Mouse (Mus musculus) c-Kit-positive CD71-positive TER-119-positive erythroid progenitor cells, embryonic 14.5 days (primary cell): ENCODE measurements around the gene Ubap1.

Experiments
- DNase-seq: peaks from one replicate; pipeline ENCODE4 v3.0.0-alpha.2; 2013; ENCODE audit warnings: low spot score

Gene Ubap1

GRCm38 (mm10) chr4:41357154-41357553 is 8.4 kb downstream of the Ubap1 start:
- DNase-seq: no peak

GRCm38 (mm10) chr4:41358669-41359068 is 9.9 kb downstream of the Ubap1 start:
- no peak for DNase-seq

- DNase-seq: no peak
Measured at GRCm38 (mm10) chr4:41359358-41359757, 10.6 kb downstream of the Ubap1 start.

GRCm38 (mm10) chr4:41361059-41361458 is 12.3 kb downstream of the Ubap1 start:
- no peak for DNase-seq

- no peak for DNase-seq
Measured at GRCm38 (mm10) chr4:41368198-41368597, 19.4 kb downstream of the Ubap1 start.

GRCm38 (mm10) chr4:41369702-41370437 is 21.1 kb downstream of the Ubap1 start:
- no peak for DNase-seq

- no peak for DNase-seq
Measured at GRCm38 (mm10) chr4:41377567-41377966, 28.8 kb downstream of the Ubap1 start.

GRCm38 (mm10) chr4:41381213-41381950 is 32.6 kb downstream of the Ubap1 start:
- DNase-seq: no peak

- no peak for DNase-seq
Measured at GRCm38 (mm10) chr4:41386412-41386975, 37.7 kb downstream of the Ubap1 start.

- DNase-seq: peak; percentile 80
Measured at GRCm38 (mm10) chr4:41387755-41388469, 39.1 kb downstream of the Ubap1 start.

- no peak for DNase-seq
Measured at GRCm38 (mm10) chr4:41388616-41389015, 39.8 kb downstream of the Ubap1 start.

- no peak for DNase-seq
Measured at GRCm38 (mm10) chr4:41389240-41389639, 40.4 kb downstream of the Ubap1 start.

- DNase-seq: peak; percentile 74
Measured at GRCm38 (mm10) chr4:41390122-41390521, 41.3 kb downstream of the Ubap1 start.

GRCm38 (mm10) chr4:41391015-41391414 is 42.2 kb downstream of the Ubap1 start:
- no peak for DNase-seq

GRCm38 (mm10) chr4:41394651-41395050 is 45.9 kb downstream of the Ubap1 start:
- no peak for DNase-seq

- no peak for DNase-seq
Measured at GRCm38 (mm10) chr4:41398353-41398752, 49.6 kb downstream of the Ubap1 start.

GRCm38 (mm10) chr4:41399904-41400303 is 51.1 kb downstream of the Ubap1 start:
- DNase-seq: no peak

GRCm38 (mm10) chr4:41401167-41401566 is 52.4 kb downstream of the Ubap1 start:
- no peak for DNase-seq

- no peak for DNase-seq
Measured at GRCm38 (mm10) chr4:41401573-41401972, 52.8 kb downstream of the Ubap1 start.

GRCm38 (mm10) chr4:41406597-41406996 is 57.8 kb downstream of the Ubap1 start:
- DNase-seq: no peak

GRCm38 (mm10) chr4:41407353-41407752 is 58.6 kb downstream of the Ubap1 start:
- no peak for DNase-seq

GRCm38 (mm10) chr4:41409341-41409740 is 60.5 kb downstream of the Ubap1 start:
- DNase-seq: no peak
